Mouse (Mus musculus) testis, adult 2 months (tissue): Measurements from ENCODE around the gene Bnc2. TPM values are rescaled to one million over a fixed set of nuclear protein-coding genes. Genes with fewer than 3 reads are reported as not detected.

Source experiments
- H3K27ac ChIP-seq: fragments of 200-500 bp; 2 replicates; pipeline ENCODE4 v1.5.1; 2012; ENCODE audit warnings: low read depth, low read length; ENCODE audit not compliant: control insufficient read depth, insufficient read depth
- H3K27me3 ChIP-seq: fragments of 200-500 bp; 2 replicates; pipeline ENCODE4 v1.6.1; 2012; ENCODE audit warnings: mild to moderate bottlenecking, low read length, moderate library complexity; ENCODE audit not compliant: control insufficient read depth, insufficient read depth
- H3K36me3 ChIP-seq: fragments of 200-500 bp; 2 replicates; pipeline ENCODE4 v1.6.1; 2012; ENCODE audit warnings: mild to moderate bottlenecking, low read length; ENCODE audit not compliant: control insufficient read depth, insufficient read depth
- H3K4me1 ChIP-seq: fragments of 200-500 bp; 2 replicates; pipeline ENCODE4 v1.6.1; 2012; ENCODE audit warnings: low read length; ENCODE audit not compliant: control insufficient read depth, insufficient read depth
- H3K4me3 ChIP-seq: fragments of 200-500 bp; 2 replicates; pipeline ENCODE4 v1.5.1; 2012; ENCODE audit warnings: low read depth, mild to moderate bottlenecking, low read length, moderate library complexity, mixed read lengths; ENCODE audit not compliant: control insufficient read depth
- CTCF ChIP-seq: fragments of 200-500 bp; IDR thresholded peaks from 2 replicates; pipeline ENCODE4 v1.5.1; 2012; ENCODE audit warnings: low read depth, mild to moderate bottlenecking, inconsistent platforms, low read length, moderate library complexity; ENCODE audit not compliant: control insufficient read depth, insufficient read depth, insufficient replicate concordance
- POLR2A ChIP-seq: fragments of 200-500 bp; IDR thresholded peaks from 2 replicates; pipeline ENCODE4 v1.6.1; 2012; ENCODE audit warnings: low read depth, mild to moderate bottlenecking, inconsistent platforms, low read length, moderate library complexity; ENCODE audit not compliant: control insufficient read depth
- polyA plus RNA-seq: library from polyadenylated mRNA; depleted of rRNA; stranded (reverse); fragments of >200 nt; gene quantifications from 2 replicates; pipeline ENCODE4 v1.2.3, GENCODE M21; 2012

Gene Bnc2
- polyA plus RNA-seq, 1 experiment, result 9.7 TPM

GRCm38 (mm10) chr4:84278156-84278555, 396.9 kb downstream of the Bnc2 start:
- Histone ChIP-seq H3K4me1 (no peaks in the 10 kb centered on the region), H3K27ac (no peak overlapping the region), H3K36me3 (no peaks in the 10 kb centered on the region), H3K4me3 (no peak overlapping the region), H3K27me3 (no peaks in the 10 kb centered on the region)
- no peak for TF ChIP-seq CTCF

- Histone ChIP-seq H3K4me3 (no peak overlapping the region), H3K4me1 (no peaks in the 10 kb centered on the region), H3K27ac (no peak overlapping the region), H3K27me3 (no peaks in the 10 kb centered on the region), H3K36me3 (no peaks in the 10 kb centered on the region)
- TF ChIP-seq CTCF (no peak), POLR2A (no peak)
Measured at GRCm38 (mm10) chr4:84276081-84276480, 399.0 kb downstream of the Bnc2 start.

- Histone ChIP-seq H3K27me3 (no peaks in the 10 kb centered on the region), H3K27ac (no peak overlapping the region)
- TF ChIP-seq CTCF (no peak), POLR2A (no peak)
Measured at GRCm38 (mm10) chr4:84274158-84274557, 400.9 kb downstream of the Bnc2 start.

GRCm38 (mm10) chr4:84272867-84273266, 402.2 kb downstream of the Bnc2 start:
- TF ChIP-seq POLR2A (no peak), CTCF (no peak)
- Histone ChIP-seq H3K4me1 (no peaks in the 10 kb centered on the region), H3K36me3 (no peaks in the 10 kb centered on the region), H3K4me3 (no peak overlapping the region), H3K27me3 (no peaks in the 10 kb centered on the region), H3K27ac (no peak overlapping the region)

More at GRCm38 (mm10) chr4:84274158-84274557, 400.9 kb downstream of the Bnc2 start:
- no peaks in the 10 kb centered on the region for H3K36me3 ChIP-seq
- no peak overlapping the region for H3K4me3 ChIP-seq
- no peaks in the 10 kb centered on the region for H3K4me1 ChIP-seq

- H3K36me3 ChIP-seq, result no peaks in the 10 kb centered on the region
- no peak for TF ChIP-seq POLR2A
- no peak for TF ChIP-seq CTCF
- H3K27ac ChIP-seq, result no peak overlapping the region
- no peak overlapping the region for H3K4me3 ChIP-seq
- H3K27me3 ChIP-seq, result no peaks in the 10 kb centered on the region
- no peaks in the 10 kb centered on the region for H3K4me1 ChIP-seq
Measured at GRCm38 (mm10) chr4:84269845-84270244, 405.2 kb downstream of the Bnc2 start.

- no peaks in the 10 kb centered on the region for H3K4me1 ChIP-seq
- no peaks in the 10 kb centered on the region for H3K27me3 ChIP-seq
- no peaks in the 10 kb centered on the region for H3K36me3 ChIP-seq
- no peak overlapping the region for H3K4me3 ChIP-seq
- TF ChIP-seq POLR2A (no peak), CTCF (no peak)
- H3K27ac ChIP-seq, result no peak overlapping the region
Measured at GRCm38 (mm10) chr4:84247356-84247755, 427.7 kb downstream of the Bnc2 start.

GRCm38 (mm10) chr4:84232346-84232745, 442.7 kb downstream of the Bnc2 start:
- no peak overlapping the region for H3K4me3 ChIP-seq
- no peak overlapping the region for H3K27ac ChIP-seq
- no peaks in the 10 kb centered on the region for H3K36me3 ChIP-seq
- no peaks in the 10 kb centered on the region for H3K4me1 ChIP-seq
- H3K27me3 ChIP-seq, result no peaks in the 10 kb centered on the region
- no peak for TF ChIP-seq POLR2A
- TF ChIP-seq CTCF, result no peak

- Histone ChIP-seq H3K27me3 (no peaks in the 10 kb centered on the region), H3K4me1 (no peaks in the 10 kb centered on the region), H3K4me3 (no peak overlapping the region), H3K36me3 (no peaks in the 10 kb centered on the region), H3K27ac (no peak overlapping the region)
- TF ChIP-seq POLR2A (no peak), CTCF (no peak)
Measured at GRCm38 (mm10) chr4:84231251-84231650, 443.8 kb downstream of the Bnc2 start.
